Comparison of ENCODE assay signal across 35 mouse cellular contexts in the genomic region with DNA sequence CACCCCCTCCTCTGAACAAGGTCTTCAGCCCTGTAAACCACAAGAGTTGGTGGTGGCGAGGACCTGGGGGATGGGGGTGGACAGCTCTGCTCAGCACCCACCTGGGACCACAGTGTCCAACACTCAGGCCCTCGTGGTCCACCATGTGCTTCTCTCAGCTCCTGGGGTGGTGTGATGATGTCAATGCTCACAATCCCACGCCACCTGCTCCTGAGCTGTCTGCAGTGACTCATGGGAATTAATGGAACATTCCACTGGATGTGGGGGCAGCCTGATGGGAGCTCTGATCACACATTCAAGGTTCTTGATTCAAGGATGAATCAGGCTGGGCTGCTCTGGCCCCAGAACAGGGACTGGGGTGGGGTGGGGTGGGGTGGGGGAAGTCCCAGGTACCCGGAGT. TPM values are rescaled to one million over a fixed set of nuclear protein-coding genes. Genes with fewer than 3 reads are reported as not detected.
DNase-seq lines count a peak whose midpoint lies in the region.
"Had no signal": no experiment of that assay in that cellular context is flagged by ENCODE, and none has a peak within 500 bp of the region (broad histone marks: within the 10 kb centered on the region; RNA-seq: fewer than 3 reads in every experiment).

No protein-coding gene starts in this region.

- DNase-seq in adrenal gland, adult 2 months, result peak; percentile 67
- no peak for DNase-seq in adrenal gland, postnatal 4 days (ENCODE audit: low spot score in 2 of 2)
- peak; percentile 31 for DNase-seq in layer of hippocampus, adult 9-11 months
- no peak for DNase-seq in layer of hippocampus, postnatal 10 days (ENCODE audit: low spot score in 2 of 2)
- DNase-seq in 3134 (ENCODE audit: extremely low read depth, insufficient read length, low spot score), result peak; percentile 34
- DNase-seq in adrenal gland, postnatal 25 days, result peak; percentile 18
- no peak for DNase-seq in heart, adult 11 months
- DNase-seq in retina, postnatal 1 day, result no peak
- DNase-seq: cerebellum, adult 8-10 months; cerebellum, postnatal 36 days; gastrocnemius, postnatal 36 days; heart, postnatal 4 days; kidney, adult 8-10 months; kidney, postnatal 10 days; liver, postnatal 0 days; thymus, adult 18-20 months; thymus, postnatal 4 days had no signal

RNA-seq across cellular contexts. Expression of a gene that starts 4.9 kb away (rescaled TPM):
- total RNA-seq in adrenal gland, adult 2 months (2021), result not detected
- not detected in 2 replicates for polyA plus RNA-seq in adrenal gland, adult 2 months (2012; rRNA removed)
- total RNA-seq in adrenal gland, postnatal 4 days (2021), result not detected
- not detected for total RNA-seq in layer of hippocampus, postnatal 10 days (2021)
- not detected in 2 replicates for total RNA-seq in adrenal gland, postnatal 25 days (2021)
- total RNA-seq: CH12.LX; G1E; gastrocnemius, adult 18-20 months; gastrocnemius, postnatal 36 days; heart, postnatal 4 days; left cerebral cortex, adult 8-10 months; neutrophil, adult 5-6 weeks had no signal
- polyA plus RNA-seq: brain, embryonic 14.5 days; embryonic facial prominence, embryonic 14.5 days; forebrain, embryonic 14.5 days; G1E; heart, embryonic 10.5 days; heart, embryonic 16.5 days; hindbrain, embryonic 16.5 days; intestine, embryonic 15.5 days; liver, embryonic 11.5 days; liver, postnatal 0 days; lung, postnatal 0 days; midbrain, embryonic 11.5 days; stomach, embryonic 15.5 days had no signal

RNA-seq across cellular contexts. Expression of a gene that starts 19.2 kb away (rescaled TPM):
- total RNA-seq in adrenal gland, adult 2 months (2021), result not detected
- polyA plus RNA-seq in adrenal gland, adult 2 months (2012; rRNA removed), result not detected in 2 replicates
- total RNA-seq in adrenal gland, postnatal 4 days (2021), result not detected
- not detected for total RNA-seq in layer of hippocampus, postnatal 10 days (2021)
- not detected in 2 replicates for total RNA-seq in adrenal gland, postnatal 25 days (2021)
- total RNA-seq: CH12.LX; G1E; gastrocnemius, adult 18-20 months; gastrocnemius, postnatal 36 days; heart, postnatal 4 days; left cerebral cortex, adult 8-10 months; neutrophil, adult 5-6 weeks had no signal
- polyA plus RNA-seq: activated CD4-positive, CD25-positive, alpha-beta regulatory T cell, adult 4 months; brain, embryonic 14.5 days; embryonic facial prominence, embryonic 14.5 days; forebrain, embryonic 14.5 days; G1E; heart, embryonic 10.5 days; heart, embryonic 16.5 days; hindbrain, embryonic 16.5 days; intestine, embryonic 15.5 days; limb, embryonic 12.5 days; liver, embryonic 11.5 days; liver, postnatal 0 days; lung, postnatal 0 days; midbrain, embryonic 11.5 days; stomach, embryonic 15.5 days had no signal

RNA-seq across cellular contexts. Expression of a gene that starts 21.4 kb away (rescaled TPM):
- 1 to 10 TPM; 1.9 to 2.9 TPM for total RNA-seq in adrenal gland, adult 2 months (2021)
- polyA plus RNA-seq in adrenal gland, adult 2 months (2012; rRNA removed), result 11.8 and 21.4 TPM in 2 replicates
- total RNA-seq in adrenal gland, postnatal 4 days (2021), result 10 to 100 TPM; 12.2 to 12.9 TPM
- 10 to 100 TPM; 57.3 to 59.7 TPM for total RNA-seq in layer of hippocampus, postnatal 10 days (2021)
- total RNA-seq in adrenal gland, postnatal 25 days (2021), result 2.7 and 5.2 TPM in 2 replicates
- total RNA-seq: neutrophil, adult 5-6 weeks had no signal
- polyA plus RNA-seq: G1E had no signal

RNA-seq across cellular contexts. Expression of a gene that starts 26.5 kb away (rescaled TPM):
- not detected for total RNA-seq in adrenal gland, adult 2 months (2021)
- polyA plus RNA-seq in adrenal gland, adult 2 months (2012; rRNA removed), result not detected in 2 replicates
- not detected for total RNA-seq in adrenal gland, postnatal 4 days (2021)
- total RNA-seq in layer of hippocampus, postnatal 10 days (2021), result not detected
- not detected in 2 replicates for total RNA-seq in adrenal gland, postnatal 25 days (2021)
- total RNA-seq: CH12.LX; G1E; gastrocnemius, adult 18-20 months; gastrocnemius, postnatal 36 days; heart, postnatal 4 days; left cerebral cortex, adult 8-10 months; neutrophil, adult 5-6 weeks had no signal
- polyA plus RNA-seq: activated CD4-positive, CD25-positive, alpha-beta regulatory T cell, adult 4 months; brain, embryonic 14.5 days; embryonic facial prominence, embryonic 14.5 days; forebrain, embryonic 14.5 days; G1E; heart, embryonic 10.5 days; heart, embryonic 16.5 days; hindbrain, embryonic 16.5 days; intestine, embryonic 15.5 days; limb, embryonic 12.5 days; liver, embryonic 11.5 days; liver, postnatal 0 days; lung, postnatal 0 days; midbrain, embryonic 11.5 days; stomach, embryonic 15.5 days had no signal

Comparison
In these comparisons a context has a peak if more than half of its experiments do, and no peak if none do; other contexts are left out.
1. DNase-seq: peak in adrenal gland, adult 2 months (single experiment), layer of hippocampus, adult 9-11 months (single experiment), 3134 (single experiment) and adrenal gland, postnatal 25 days (single experiment); none in adrenal gland, postnatal 4 days (0 of 2), layer of hippocampus, postnatal 10 days (0 of 2), heart, adult 11 months (single experiment) and retina, postnatal 1 day (single experiment).